21 mouse cellular contexts compared by ENCODE assay signal in genomic region chr5:52911286-52911870, GRCm38 (mm10).
"Had no signal": no experiment of that assay in that cellular context is flagged by ENCODE, and none has a peak within 500 bp of the region (broad histone marks: within the 10 kb centered on the region; RNA-seq: fewer than 3 reads in every experiment).

No protein-coding gene starts in this region.

- H3K36me3 ChIP-seq: lung, embryonic 15.5 days; midbrain, embryonic 13.5 days; neural tube, embryonic 13.5 days; neural tube, embryonic 15.5 days; stomach, embryonic 15.5 days had no signal

- ATAC-seq: liver, postnatal 0 days; lung, postnatal 0 days had no signal

- H3K4me2 ChIP-seq: midbrain, embryonic 11.5 days had no signal

- H3K4me1 ChIP-seq: midbrain, embryonic 13.5 days; neural tube, embryonic 13.5 days; neural tube, embryonic 15.5 days; stomach, embryonic 15.5 days had no signal

- DNase-seq: liver, postnatal 0 days; lung, adult 2 months; lung, postnatal 14 days; lung, postnatal 36 days; retina, postnatal 1 day; right cerebral cortex, adult 18-20 months; right cerebral cortex, postnatal 25 days; right cerebral cortex, postnatal 4 days; spleen, adult 18-20 months; thymus, adult 18-20 months; thymus, postnatal 14 days; thymus, postnatal 36 days had no signal

- H3K9ac ChIP-seq: liver, postnatal 0 days; lung, embryonic 15.5 days; neural tube, embryonic 13.5 days; neural tube, embryonic 15.5 days; stomach, embryonic 15.5 days had no signal

- H3K27me3 ChIP-seq: lung, embryonic 15.5 days; midbrain, embryonic 13.5 days; neural tube, embryonic 13.5 days; neural tube, embryonic 15.5 days; stomach, embryonic 15.5 days had no signal

- H3K4me3 ChIP-seq: midbrain, embryonic 13.5 days; myocyte; neural tube, embryonic 13.5 days; neural tube, embryonic 15.5 days; stomach, embryonic 15.5 days had no signal

- H3K9me3 ChIP-seq: lung, embryonic 15.5 days; midbrain, embryonic 13.5 days; neural tube, embryonic 13.5 days; neural tube, embryonic 15.5 days; stomach, embryonic 15.5 days had no signal

- H3K27ac ChIP-seq: lung, embryonic 15.5 days; macrophage; midbrain, embryonic 13.5 days; neural tube, embryonic 13.5 days; neural tube, embryonic 15.5 days; stomach, embryonic 15.5 days had no signal
